Mouse (Mus musculus): ENCODE measurements around the gene Teddm1a. TPM values are rescaled to one million over a fixed set of nuclear protein-coding genes. Genes with fewer than 3 reads are reported as not detected.

The Teddm1a gene
- not detected in 2 replicates for polyA plus RNA-seq (2015; fragmentation: Nextera tagmentation; extraction: Ambion mirVana)

DNA sequence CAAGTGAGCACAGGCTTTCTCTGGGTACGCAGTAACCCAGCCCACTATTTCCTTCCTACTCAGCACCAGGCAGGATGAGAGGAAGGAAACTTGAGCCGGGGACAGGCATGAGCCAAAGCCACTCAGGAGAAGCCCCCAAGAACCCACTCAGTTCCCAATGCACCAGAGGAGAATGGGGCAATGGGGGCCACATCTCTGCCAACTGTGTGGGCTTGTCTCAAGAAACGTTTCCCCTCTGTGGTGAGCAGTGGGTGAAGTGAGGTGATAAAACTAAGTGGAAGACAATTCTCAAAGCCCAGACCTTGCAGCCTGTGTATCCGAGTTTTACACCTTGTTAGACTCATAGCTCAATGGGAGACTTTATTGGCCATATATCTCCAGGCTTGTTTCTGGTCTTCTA is at the start of gene Teddm1a:
Gene Teddm1a (plus strand): TSS at position 301 of the 400 bp plus-strand sequence.

DNA sequence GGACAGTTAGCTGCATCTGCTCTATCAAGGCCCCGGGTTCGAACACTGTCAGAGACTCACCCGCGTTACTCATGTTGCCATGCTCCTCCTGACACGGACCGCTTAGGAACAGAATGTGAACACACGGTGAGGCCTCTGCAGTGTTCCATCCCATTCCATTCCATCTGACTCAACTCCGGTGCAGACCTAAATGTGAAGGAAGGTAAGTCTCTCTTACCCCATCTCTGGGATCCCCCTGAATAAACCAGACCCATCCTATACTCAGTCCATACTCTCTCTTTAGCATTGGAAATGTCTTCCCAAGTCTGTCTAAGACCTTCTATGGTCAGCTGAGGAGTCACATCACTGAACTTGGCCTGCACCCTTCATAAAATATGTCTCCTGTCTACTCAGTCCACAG is 47.5 kb upstream of the Teddm1a start, which contains the start of gene Rgsl1:
Gene Rgsl1 (minus strand): TSS at position 101 of the 400 bp plus-strand sequence.

DNA sequence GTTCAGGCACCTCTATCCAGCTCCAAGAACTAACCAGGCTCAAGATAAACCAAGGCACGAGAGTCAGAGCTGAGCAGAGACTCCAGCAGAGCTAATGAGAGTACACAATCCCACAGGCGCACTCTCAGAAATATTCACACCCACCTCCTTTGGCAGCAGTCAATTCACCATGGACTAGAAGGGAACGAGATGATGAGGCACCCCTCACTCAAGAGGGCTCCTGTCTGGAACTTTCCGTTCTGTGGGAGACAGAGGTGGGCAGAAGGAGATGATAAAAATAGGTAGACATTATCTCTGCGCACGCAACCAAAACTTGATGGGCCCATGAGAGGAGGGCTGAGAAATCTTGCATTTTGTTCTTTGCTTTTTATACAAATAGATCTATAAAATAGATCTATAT is 17.5 kb upstream of the Teddm1a start, which contains the start of gene Teddm1b:
Gene Teddm1b (plus strand): TSS at position 301 of the 400 bp plus-strand sequence.

DNA sequence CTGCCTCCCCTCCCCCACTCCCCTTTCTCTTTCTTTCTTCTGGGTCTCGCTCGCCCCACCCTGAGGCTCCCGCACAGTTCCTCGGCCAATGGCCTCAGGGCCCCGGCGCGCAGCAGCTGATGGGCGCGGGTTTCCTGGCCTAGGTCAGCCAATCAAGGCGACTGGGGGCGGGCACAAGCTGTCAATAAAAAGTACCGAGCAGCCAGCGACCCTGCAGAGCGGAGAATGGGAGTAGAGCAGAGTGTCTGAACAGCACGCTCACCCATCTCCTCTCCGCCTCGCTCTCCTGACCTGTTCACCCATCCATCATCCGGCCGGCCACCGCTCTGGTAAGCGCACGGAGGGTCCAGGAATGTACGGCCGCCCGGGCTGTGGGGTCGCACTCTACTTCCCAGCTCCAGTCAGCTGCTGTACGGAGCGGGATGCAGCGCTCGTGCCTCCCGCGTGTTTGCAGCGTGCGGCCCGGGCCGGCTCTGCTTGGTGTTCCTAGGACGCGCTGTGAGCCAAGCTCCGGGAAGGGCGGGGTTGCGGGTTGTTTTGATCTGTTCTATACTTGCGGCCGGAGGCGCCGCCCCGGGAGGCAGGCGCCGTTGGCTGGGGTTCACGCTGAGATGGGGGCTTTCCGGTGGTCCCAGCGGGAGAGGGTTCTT is 8.3 kb downstream of the Teddm1a start, which contains the start of the genes Glul and Teddm2:
Gene Glul (plus strand): TSS at position 214 of the 650 bp plus-strand sequence.
Gene Teddm2 (minus strand): TSS at position 498 of the 650 bp plus-strand sequence.

Small RNAs within 50 kb of the gene (microRNA-seq; reads per million reads assigned to microRNA genes)
- gene Mir8114 = 12.2 to 12.5 reads per million in 2 experiments

Other genes with a start within 250 kb of the Teddm1a start
- gene Rgs8, start 238.7 kb upstream of the Teddm1a start, polyA plus RNA-seq (2015; fragmentation: Nextera tagmentation; extraction: Ambion mirVana) = 0.16 and 0.22 TPM in 2 replicates
- gene Rgs16, start 151.4 kb upstream of the Teddm1a start, polyA plus RNA-seq (2015; fragmentation: Nextera tagmentation; extraction: Ambion mirVana) = 11.1 and 12.6 TPM in 2 replicates
- gene Rnasel, start 142.3 kb upstream of the Teddm1a start, polyA plus RNA-seq (2015; fragmentation: Nextera tagmentation; extraction: Ambion mirVana) = 9.7 and 10.2 TPM in 2 replicates
- gene Rgsl1, start 47.6 kb upstream of the Teddm1a start, polyA plus RNA-seq (2015; fragmentation: Nextera tagmentation; extraction: Ambion mirVana) = 0.09 and 0.11 TPM in 2 replicates
- 0.10 TPM in 1 of 2 replicates, not detected in the other for gene Teddm1b, start 17.4 kb upstream of the Teddm1a start, polyA plus RNA-seq (2015; fragmentation: Nextera tagmentation; extraction: Ambion mirVana)
- 107 and 133 TPM in 2 replicates for gene Glul, start 8.2 kb downstream of the Teddm1a start, polyA plus RNA-seq (2015; fragmentation: Nextera tagmentation; extraction: Ambion mirVana)
- gene Teddm2, start 8.5 kb downstream of the Teddm1a start, polyA plus RNA-seq (2015; fragmentation: Nextera tagmentation; extraction: Ambion mirVana) = 0.74 and 1.5 TPM in 2 replicates